Mouse (Mus musculus): ENCODE results near the gene Megf9.

DNA sequence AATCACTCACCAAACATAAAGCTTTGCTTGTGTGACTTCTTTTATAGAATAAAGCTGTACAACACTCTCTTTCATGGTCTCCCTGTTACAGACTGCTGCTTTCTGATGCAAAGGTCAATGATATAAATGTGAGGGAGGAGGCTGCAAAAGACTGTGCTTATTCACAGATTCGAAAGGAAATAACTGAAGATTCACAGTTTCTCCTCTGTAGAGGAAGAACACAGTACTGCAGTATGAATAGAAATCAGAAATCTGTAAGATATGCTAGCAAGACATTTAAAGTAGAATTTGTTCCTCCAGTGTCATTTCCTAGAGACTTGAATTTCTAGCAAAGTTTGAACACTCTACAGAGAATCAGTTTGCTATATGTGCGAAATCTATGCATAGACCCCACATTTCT is 71.5 kb downstream of the Megf9 start:
- TF ChIP-seq POLR2A (IDR thresholded peaks at IDR 0.05; ENCODE audit: insufficient read length, low read depth) (no peak), REST (IDR thresholded peaks at IDR 0.05; ENCODE audit: insufficient read depth, insufficient read length) (no peak), TCF12 (IDR thresholded peaks at IDR 0.05; ENCODE audit: insufficient read depth, poor library complexity, severe bottlenecking) (no peak), USF1 (IDR thresholded peaks at IDR 0.05; ENCODE audit: low read depth) (no peak), POLR2AphosphoS2 (IDR thresholded peaks at IDR 0.05; ENCODE audit: insufficient read length, low read depth) (no peak), TCF3 (IDR thresholded peaks at IDR 0.05; ENCODE audit: insufficient read length, low read depth) (no peak)

Data from myocyte (in vitro differentiated cells).